Mouse (Mus musculus) heart, embryonic 11.5 days (tissue): ENCODE measurements around the gene Dnah12. TPM values are rescaled to one million over a fixed set of nuclear protein-coding genes. Genes with fewer than 3 reads are reported as not detected.

ENCODE experiments used
- ATAC-seq: fragments of 200-750 bp; cut with Nextera tagmentation; replicated peaks from 2 replicates; pipeline ENCODE4 v1.8.0; 2017; ENCODE audit warnings: moderate library complexity; ENCODE audit not compliant: insufficient number of reproducible peaks, low FRiP score, low TSS enrichment
- H3K27ac ChIP-seq: fragments of 300-500 bp; sonication (generic); 2 replicates; pipeline ENCODE4 v1.5.1; 2014; ENCODE audit warnings: mild to moderate bottlenecking, low read depth, low read length
- H3K27me3 ChIP-seq: fragments of 300-500 bp; sonication (generic); 2 replicates; pipeline ENCODE4 v1.6.1; 2014; ENCODE audit warnings: mild to moderate bottlenecking, low read length, mixed read lengths; ENCODE audit not compliant: control insufficient read depth, insufficient read depth
- H3K36me3 ChIP-seq: fragments of 300-500 bp; sonication (generic); 2 replicates; pipeline ENCODE4 v1.6.1; 2014; ENCODE audit warnings: mild to moderate bottlenecking, low read length, moderate library complexity, mixed read lengths; ENCODE audit not compliant: control insufficient read depth, insufficient read depth
- H3K4me1 ChIP-seq: fragments of 300-500 bp; sonication (generic); 2 replicates; pipeline ENCODE4 v1.6.1; 2014; ENCODE audit warnings: low read length; ENCODE audit not compliant: control insufficient read depth, insufficient read depth
- H3K4me2 ChIP-seq: fragments of 300-500 bp; sonication (generic); 2 replicates; pipeline ENCODE4 v1.6.1; 2014; ENCODE audit warnings: mild to moderate bottlenecking, moderate library complexity
- H3K4me3 ChIP-seq: fragments of 300-500 bp; sonication (generic); 2 replicates; pipeline ENCODE4 v1.5.1; 2014; ENCODE audit warnings: low read depth, low read length
- H3K9ac ChIP-seq: fragments of 300-500 bp; sonication (generic); 2 replicates; pipeline ENCODE4 v1.6.1; 2014; ENCODE audit warnings: mild to moderate bottlenecking, low read depth, low read length, moderate library complexity
- H3K9me3 ChIP-seq: fragments of 300-500 bp; sonication (generic); replicated peaks from 2 replicates; pipeline ENCODE4 v1.6.1; 2016; ENCODE audit warnings: low read length; ENCODE audit not compliant: control insufficient read depth
- WGBS: fragments of 180-500 bp; shearing (Covaris S2); extraction: QIAGEN DNeasy Blood & Tissue Kit; methylation state at CpG from one replicate; pipeline ENCODE4 v1.1.7; 2014; ENCODE audit not compliant: insufficient replicate concordance; 5-methylcytosine and 5-hydroxymethylcytosine counted together
- polyA plus RNA-seq: library from polyadenylated mRNA; unstranded; fragments of >200 nt; fragmentation: Nextera tagmentation; extraction: Ambion mirVana; gene quantifications from 2 replicates; pipeline ENCODE4 v1.2.1, GENCODE M21; 2014

Dnah12 gene
- 0.03 and 0.25 TPM in 2 replicates for polyA plus RNA-seq

GRCm38 (mm10) chr14:26692974-26693373 lies at the start of gene Dnah12:
Gene Dnah12, plus strand, starts transcription at chr14:26693274.
- H3K4me1 ChIP-seq = no peaks in the 10 kb centered on the region
- WGBS = 79% methylated on average over 3 of the region's 3 CpGs
- ATAC-seq = no peak
- no peaks in the 10 kb centered on the region for H3K36me3 ChIP-seq
- no peaks in the 10 kb centered on the region for H3K9me3 ChIP-seq
- H3K9ac ChIP-seq = no peak within 1 kb of the TSS
- no peak within 1 kb of the TSS for H3K4me3 ChIP-seq
- no peaks in the 10 kb centered on the region for H3K27me3 ChIP-seq
- H3K27ac ChIP-seq = no peak within 1 kb of the TSS
- no peak within 1 kb of the TSS for H3K4me2 ChIP-seq

- WGBS = 85% methylated on average over 5 of the region's 5 CpGs
- ATAC-seq = no peak
- Histone ChIP-seq H3K9me3 (no peaks in the 10 kb centered on the region), H3K4me1 (peaks cover 8% of the 10 kb centered on the region; the same call in 1 of the 2 replicates), H3K4me2 (no peak overlapping the region), H3K36me3 (peaks cover 5% of the 10 kb centered on the region), H3K27ac (no peak overlapping the region), H3K9ac (no peak overlapping the region), H3K4me3 (no peak overlapping the region), H3K27me3 (no peaks in the 10 kb centered on the region)
Measured at GRCm38 (mm10) chr14:26645989-26646650, 47.0 kb upstream of the Dnah12 start.

- H3K36me3 ChIP-seq = peaks cover 6% of the 10 kb centered on the region
- H3K27me3 ChIP-seq = no peaks in the 10 kb centered on the region
- no peak overlapping the region for H3K4me2 ChIP-seq
- no peak overlapping the region for H3K4me3 ChIP-seq
- H3K9me3 ChIP-seq = no peaks in the 10 kb centered on the region
- no peak overlapping the region for H3K9ac ChIP-seq
- no peak overlapping the region for H3K27ac ChIP-seq
- no peak for ATAC-seq
- H3K4me1 ChIP-seq = peaks cover 8% of the 10 kb centered on the region; the same call in 1 of the 2 replicates
- WGBS = 81% methylated on average over 2 of the region's 2 CpGs
Measured at GRCm38 (mm10) chr14:26647811-26648210, 45.3 kb upstream of the Dnah12 start.

GRCm38 (mm10) chr14:26651901-26652300 lies 41.2 kb upstream of the Dnah12 start:
- Histone ChIP-seq H3K9ac (no peak overlapping the region), H3K4me1 (no peaks in the 10 kb centered on the region), H3K4me3 (no peak overlapping the region), H3K27ac (no peak overlapping the region), H3K36me3 (peaks cover 15% of the 10 kb centered on the region), H3K4me2 (no peak overlapping the region), H3K9me3 (no peaks in the 10 kb centered on the region), H3K27me3 (no peaks in the 10 kb centered on the region)
- no peak for ATAC-seq

- Histone ChIP-seq H3K9me3 (no peaks in the 10 kb centered on the region), H3K27ac (no peak overlapping the region), H3K4me3 (no peak overlapping the region), H3K36me3 (peaks cover 11% of the 10 kb centered on the region), H3K27me3 (no peaks in the 10 kb centered on the region), H3K4me1 (no peaks in the 10 kb centered on the region), H3K9ac (no peak overlapping the region), H3K4me2 (no peak overlapping the region)
- ATAC-seq = no peak
Measured at GRCm38 (mm10) chr14:26658178-26658577, 34.9 kb upstream of the Dnah12 start.

GRCm38 (mm10) chr14:26660233-26660632 lies 32.8 kb upstream of the Dnah12 start:
- no peaks in the 10 kb centered on the region for H3K27me3 ChIP-seq
- no peak overlapping the region for H3K9ac ChIP-seq
- no peak overlapping the region for H3K4me2 ChIP-seq
- ATAC-seq = no peak
- H3K27ac ChIP-seq = no peak overlapping the region
- H3K36me3 ChIP-seq = peaks cover 4% of the 10 kb centered on the region; the same call in 1 of the 2 replicates
- H3K4me3 ChIP-seq = no peak overlapping the region
- WGBS = 92% methylated on average over 1 of the region's 1 CpGs
- no peaks in the 10 kb centered on the region for H3K9me3 ChIP-seq
- no peaks in the 10 kb centered on the region for H3K4me1 ChIP-seq

GRCm38 (mm10) chr14:26662016-26662415 lies 31.1 kb upstream of the Dnah12 start:
- Histone ChIP-seq H3K27me3 (no peaks in the 10 kb centered on the region), H3K9me3 (no peaks in the 10 kb centered on the region), H3K36me3 (peaks cover 9% of the 10 kb centered on the region), H3K4me1 (0 out of 2 replicates have a peak, but pooled peaks cover 4% of the 10 kb centered on the region), H3K27ac (no peak overlapping the region), H3K4me3 (no peak overlapping the region), H3K9ac (no peak overlapping the region), H3K4me2 (no peak overlapping the region)
- WGBS = 76% methylated on average over 3 of the region's 3 CpGs
- ATAC-seq = no peak

- peaks cover 9% of the 10 kb centered on the region for H3K36me3 ChIP-seq
- 0 out of 2 replicates have a peak, but pooled peaks cover 7% of the 10 kb centered on the region for H3K4me1 ChIP-seq
- WGBS = 80% methylated on average over 2 of the region's 2 CpGs
- no peak for ATAC-seq
- H3K4me3 ChIP-seq = no peak overlapping the region
- H3K9me3 ChIP-seq = no peaks in the 10 kb centered on the region
- no peaks in the 10 kb centered on the region for H3K27me3 ChIP-seq
- no peak overlapping the region for H3K4me2 ChIP-seq
- H3K27ac ChIP-seq = no peak overlapping the region
- no peak overlapping the region for H3K9ac ChIP-seq
Measured at GRCm38 (mm10) chr14:26662488-26662887, 30.6 kb upstream of the Dnah12 start.

GRCm38 (mm10) chr14:26663851-26664250 lies 29.2 kb upstream of the Dnah12 start:
- 86% methylated on average over 2 of the region's 2 CpGs for WGBS
- no peaks in the 10 kb centered on the region for H3K9me3 ChIP-seq
- H3K9ac ChIP-seq = no peak overlapping the region
- H3K27ac ChIP-seq = no peak overlapping the region
- no peak overlapping the region for H3K4me2 ChIP-seq
- H3K27me3 ChIP-seq = no peaks in the 10 kb centered on the region
- peaks cover 5% of the 10 kb centered on the region for H3K36me3 ChIP-seq
- ATAC-seq = no peak
- H3K4me3 ChIP-seq = no peak overlapping the region
- peaks cover 10% of the 10 kb centered on the region; the same call in 1 of the 2 replicates for H3K4me1 ChIP-seq
